13 mouse cellular contexts compared by ENCODE assay signal in the genomic region with DNA sequence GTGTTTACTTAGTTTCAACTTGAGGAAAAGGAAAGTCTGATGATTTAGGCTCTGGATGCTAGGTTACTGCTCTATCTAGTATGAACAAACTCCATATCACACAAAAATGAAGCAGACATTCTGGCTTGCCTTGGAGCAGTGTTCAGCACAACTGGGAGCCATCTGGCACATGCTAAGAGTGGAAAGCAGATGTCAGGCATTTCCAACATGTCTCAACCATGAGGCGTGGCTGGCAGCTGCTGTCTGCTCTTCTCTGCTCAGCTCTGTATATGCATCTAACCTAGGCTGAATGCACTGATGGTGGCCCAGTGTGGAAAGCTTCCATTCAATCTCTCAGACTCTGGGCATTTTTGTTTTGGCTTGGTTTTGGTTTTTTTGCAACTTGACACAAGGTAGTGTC.
DNase-seq lines count a peak whose midpoint lies in the region; ATAC-seq and TF ChIP-seq lines count a peak whose summit lies in the region.
"Had no signal": no experiment of that assay in that cellular context is flagged by ENCODE, and none has a peak within 500 bp of the region (broad histone marks: within the 10 kb centered on the region; RNA-seq: fewer than 3 reads in every experiment).

No protein-coding gene starts in this region.

- no peaks in the 10 kb centered on the region for H3K27me3 ChIP-seq in midbrain, postnatal 0 days (ENCODE audit: insufficient read depth, low read length)
- H3K27me3 ChIP-seq in midbrain, embryonic 10.5 days (ENCODE audit: low read depth, poor library complexity, severe bottlenecking) = no peaks in the 10 kb centered on the region
- H3K27me3 ChIP-seq: stomach, embryonic 15.5 days had no signal

- intact Hi-C loops in heart, postnatal 10 days (cut with DNase I) = no loop called here

- no peak for ATAC-seq in midbrain, postnatal 0 days (ENCODE audit: low FRiP score)
- ATAC-seq in CD4-positive, CD25-positive, alpha-beta regulatory T cell, adult 4 months = no peak

- no peaks in the 10 kb centered on the region; the same call in 1 of the 2 replicates for H3K4me1 ChIP-seq in midbrain, postnatal 0 days (ENCODE audit: insufficient read depth, low read length)
- H3K4me1 ChIP-seq in midbrain, embryonic 10.5 days = no peaks in the 10 kb centered on the region
- H3K4me1 ChIP-seq: stomach, embryonic 15.5 days had no signal

- no peaks in the 10 kb centered on the region for H3K9me3 ChIP-seq in midbrain, postnatal 0 days (ENCODE audit: low read length)
- H3K9me3 ChIP-seq in midbrain, embryonic 10.5 days (replicated peaks) = no peaks in the 10 kb centered on the region; the same call in 1 of the 2 replicates
- H3K9me3 ChIP-seq: stomach, embryonic 15.5 days had no signal

- WGBS in midbrain, postnatal 0 days = 89% methylated on average over 1 of the region's 1 CpGs
- WGBS in midbrain, embryonic 10.5 days = 86% methylated on average over 1 of the region's 1 CpGs

- no peak for TF ChIP-seq CTCF in midbrain, postnatal 0 days (IDR thresholded peaks at IDR 0.05)

- no peak overlapping the region for H3K4me3 ChIP-seq in midbrain, postnatal 0 days (ENCODE audit: low read depth, low read length)
- H3K4me3 ChIP-seq in midbrain, embryonic 10.5 days = no peak overlapping the region
- H3K4me3 ChIP-seq: heart, adult 2 months; layer of hippocampus, adult 2 months; stomach, embryonic 15.5 days had no signal

- DNase-seq in heart, postnatal 10 days = peak; percentile 28 to 32
- DNase-seq in heart, adult 8-10 months (ENCODE audit: low spot score) = no peak
- peak; percentile 38 for DNase-seq in midbrain, postnatal 0 days (ENCODE audit: low spot score)
- no peak for DNase-seq in midbrain, embryonic 10.5 days (ENCODE audit: low spot score)
- DNase-seq in layer of hippocampus, adult 9-10 months (ENCODE audit: low spot score) = peak; percentile 6
- DNase-seq in right cerebral cortex, postnatal 36 days (ENCODE audit: low spot score in 2 of 2) = peak; percentile 11 to 34
- DNase-seq in kidney, adult 9 months = no peak
- DNase-seq: cerebellum, postnatal 25 days had no signal

- no peak overlapping the region for H3K4me2 ChIP-seq in midbrain, postnatal 0 days (ENCODE audit: low read depth, low read length, poor library complexity, severe bottlenecking)
- H3K4me2 ChIP-seq: stomach, embryonic 15.5 days had no signal

- H3K9ac ChIP-seq in midbrain, postnatal 0 days (replicated peaks; ENCODE audit: low read length, poor library complexity, severe bottlenecking) = no peak overlapping the region
- H3K9ac ChIP-seq: liver, embryonic 14.5 days; stomach, embryonic 15.5 days had no signal

- no peak overlapping the region for H3K27ac ChIP-seq in midbrain, postnatal 0 days (ENCODE audit: low read depth, low read length)
- no peak overlapping the region for H3K27ac ChIP-seq in midbrain, embryonic 10.5 days (replicated peaks)
- H3K27ac ChIP-seq: heart, adult 2 months; layer of hippocampus, adult 2 months; liver, embryonic 14.5 days; stomach, embryonic 15.5 days had no signal

- H3K36me3 ChIP-seq in midbrain, postnatal 0 days (ENCODE audit: insufficient read depth, low read length) = no peaks in the 10 kb centered on the region
- H3K36me3 ChIP-seq in midbrain, embryonic 10.5 days = no peaks in the 10 kb centered on the region
- H3K36me3 ChIP-seq: stomach, embryonic 15.5 days had no signal

Comparison
In these comparisons a context has a peak if more than half of its experiments do, and no peak if none do; other contexts are left out.
1. DNase-seq: peak in heart, postnatal 10 days (2 of 2), midbrain, postnatal 0 days (single experiment), layer of hippocampus, adult 9-10 months (single experiment) and right cerebral cortex, postnatal 36 days (2 of 2); none in heart, adult 8-10 months (single experiment), midbrain, embryonic 10.5 days (single experiment) and kidney, adult 9 months (single experiment).